Mouse (Mus musculus) embryonic stem cell, embryonic (primary cell): Measurements from ENCODE around the gene Ctrb1.

Experiments used
- CTCF ChIA-PET, 4 experiments: fragments of 300-600 bp in 2 of 4; fragments of 350-600 bp in 2 of 4; sonication (Branson Sonifier 250); formaldehyde crosslinking; loops; one replicate each; lab custom pipeline; 2022; ENCODE audit warnings: inconsistent platforms in 2 of 4; lab: Charles Lee
- POLR2A ChIA-PET, 4 experiments: fragments of 300-600 bp in 2 of 4; fragments of 350-600 bp in 2 of 4; sonication (Branson Sonifier 250); formaldehyde crosslinking; loops; one replicate each; lab custom pipeline; 2022; ENCODE audit warnings: antibody characterized with exemption in 4 of 4, inconsistent platforms in 1 of 4; lab: Charles Lee

The Ctrb1 gene

DNA sequence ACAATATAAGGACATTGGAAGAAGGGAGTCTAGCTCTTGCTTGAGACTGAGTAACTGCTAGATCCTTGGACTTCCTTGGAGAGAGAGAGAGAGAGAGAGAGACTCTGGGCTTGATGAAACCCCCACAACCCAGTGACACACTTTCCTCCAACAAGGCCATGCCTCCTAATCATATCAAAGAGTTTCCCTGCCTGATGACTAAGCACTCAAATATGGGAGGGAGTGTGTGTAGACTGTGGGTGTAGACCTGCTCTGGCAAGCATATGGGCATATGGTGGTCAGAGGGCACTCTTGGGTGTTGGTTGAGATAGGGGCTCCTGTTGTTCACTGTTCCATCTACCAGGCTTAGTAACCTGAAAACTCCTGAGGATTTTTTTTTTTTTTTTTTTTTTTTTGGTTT, 52.7 kb downstream of the Ctrb1 start:
- CTCF ChIA-PET, result no interaction called here
- POLR2A ChIA-PET, result interaction anchor here in 1 of 4 experiments (1.0 to 2.2 kb wide), 2 partner anchors 7 to 11 kb away, joined by 4 to 6 read pairs; partner anchors contain the start of gene Ldhd
